Mouse (Mus musculus) forebrain, embryonic 11.5 days (tissue): ENCODE measurements around the gene Hmgb4. TPM values are rescaled to one million over a fixed set of nuclear protein-coding genes. Genes with fewer than 3 reads are reported as not detected.

Experiments used
- ATAC-seq: fragments of 200-750 bp; cut with Nextera tagmentation; replicated peaks from 2 replicates; pipeline ENCODE4 v1.8.0; 2017; ENCODE audit warnings: moderate TSS enrichment; ENCODE audit not compliant: low FRiP score
- DNase-seq: peaks from one replicate; pipeline ENCODE4 v3.0.0-alpha.2; 2017; ENCODE audit warnings: low spot score
- H3K27ac ChIP-seq: fragments of 300-500 bp; sonication (generic); 2 replicates; pipeline ENCODE4 v1.5.1; 2014; ENCODE audit warnings: low read depth, low read length
- H3K27me3 ChIP-seq: fragments of 300-500 bp; sonication (generic); 2 replicates; pipeline ENCODE4 v1.6.1; 2014; ENCODE audit warnings: mild to moderate bottlenecking, low read length, mixed read lengths; ENCODE audit not compliant: control insufficient read depth, insufficient read depth
- H3K36me3 ChIP-seq: fragments of 300-500 bp; sonication (generic); 2 replicates; pipeline ENCODE4 v1.6.1; 2014; ENCODE audit warnings: mild to moderate bottlenecking, low read length, moderate library complexity, mixed read lengths; ENCODE audit not compliant: control insufficient read depth, insufficient read depth
- H3K4me1 ChIP-seq: fragments of 300-500 bp; sonication (generic); replicated peaks from 2 replicates; pipeline ENCODE4 v1.6.1; 2014; ENCODE audit warnings: low read length, mixed read lengths; ENCODE audit not compliant: control insufficient read depth, insufficient read depth
- H3K4me2 ChIP-seq: fragments of 300-500 bp; sonication (generic); 2 replicates; pipeline ENCODE4 v1.6.1; 2014; ENCODE audit warnings: low read depth, mild to moderate bottlenecking, low read length, moderate library complexity, mixed read lengths; ENCODE audit not compliant: severe bottlenecking
- H3K4me3 ChIP-seq: fragments of 300-500 bp; sonication (generic); 2 replicates; pipeline ENCODE4 v1.5.1; 2014; ENCODE audit warnings: low read depth, low read length
- H3K9ac ChIP-seq: fragments of 300-500 bp; sonication (generic); 2 replicates; pipeline ENCODE4 v1.6.1; 2014; ENCODE audit warnings: low read length
- H3K9me3 ChIP-seq: fragments of 300-500 bp; sonication (generic); 2 replicates; pipeline ENCODE4 v1.6.1; 2016; ENCODE audit warnings: low read length, mixed read lengths; ENCODE audit not compliant: control insufficient read depth
- WGBS: fragments of 180-500 bp; shearing (Covaris S2); extraction: QIAGEN DNeasy Blood & Tissue Kit; methylation state at CpG from one replicate; pipeline ENCODE4 v1.1.7; 2014; 5-methylcytosine and 5-hydroxymethylcytosine counted together
- polyA plus RNA-seq: library from polyadenylated mRNA; unstranded; fragments of >200 nt; fragmentation: Nextera tagmentation; extraction: Ambion mirVana; gene quantifications from 2 replicates; pipeline ENCODE4 v1.2.1, GENCODE M21; 2014

The Hmgb4 gene
- polyA plus RNA-seq, 1 experiment from 2014 or later = not detected

- no peak overlapping the region for H3K4me2 ChIP-seq
- ATAC-seq (no peak), DNase-seq (no peak)
- no peak overlapping the region; the same call in 1 of the 2 replicates for H3K9ac ChIP-seq
- 5% methylated on average over 19 of the region's 19 CpGs for whole genome bisulfite sequencing
- H3K9me3 ChIP-seq = no peaks in the 10 kb centered on the region
- H3K27me3 ChIP-seq = no peaks in the 10 kb centered on the region
- H3K4me1 ChIP-seq = peaks cover 5% of the 10 kb centered on the region; the same call in 1 of the 2 replicates
- no peak overlapping the region for H3K4me3 ChIP-seq
- H3K27ac ChIP-seq = no peak overlapping the region
- no peaks in the 10 kb centered on the region for H3K36me3 ChIP-seq
These were observed 19.5 kb downstream of the Hmgb4 start for GRCm38 (mm10) chr4:128241075-128241853.

GRCm38 (mm10) chr4:128239113-128239512 is 21.6 kb downstream of the Hmgb4 start:
- Histone ChIP-seq H3K36me3 (no peaks in the 10 kb centered on the region), H3K27me3 (no peaks in the 10 kb centered on the region), H3K27ac (no peak overlapping the region), H3K4me2 (no peak overlapping the region), H3K4me1 (peaks cover 5% of the 10 kb centered on the region; the same call in 1 of the 2 replicates), H3K9me3 (no peaks in the 10 kb centered on the region), H3K9ac (no peak overlapping the region), H3K4me3 (no peak overlapping the region)
- 71% methylated on average over 1 of the region's 1 CpGs for WGBS
- ATAC-seq (no peak), DNase-seq (no peak)

- Histone ChIP-seq H3K4me2 (no peak overlapping the region), H3K4me3 (no peak overlapping the region), H3K27me3 (no peaks in the 10 kb centered on the region), H3K4me1 (no peaks in the 10 kb centered on the region), H3K9me3 (no peaks in the 10 kb centered on the region), H3K27ac (no peak overlapping the region), H3K36me3 (no peaks in the 10 kb centered on the region), H3K9ac (no peak overlapping the region)
- ATAC-seq (no peak), DNase-seq (no peak)
- WGBS = 85% methylated on average over 13 of the region's 13 CpGs
These were observed 27.3 kb downstream of the Hmgb4 start for GRCm38 (mm10) chr4:128233458-128233857.

- WGBS = 48% methylated on average over 13 of the region's 13 CpGs
- H3K27me3 ChIP-seq = no peaks in the 10 kb centered on the region
- no peak for DNase-seq
- no peak overlapping the region for H3K4me2 ChIP-seq
- no peaks in the 10 kb centered on the region for H3K4me1 ChIP-seq
- no peak overlapping the region for H3K4me3 ChIP-seq
- H3K36me3 ChIP-seq = no peaks in the 10 kb centered on the region
- no peak overlapping the region for H3K9ac ChIP-seq
- H3K9me3 ChIP-seq = no peaks in the 10 kb centered on the region
- no peak for ATAC-seq
- H3K27ac ChIP-seq = no peak overlapping the region
These were observed 33.1 kb downstream of the Hmgb4 start for GRCm38 (mm10) chr4:128227377-128228316.

- DNase-seq (no peak), ATAC-seq (no peak)
- no peaks in the 10 kb centered on the region for H3K9me3 ChIP-seq
- no peaks in the 10 kb centered on the region for H3K4me1 ChIP-seq
- no peaks in the 10 kb centered on the region for H3K27me3 ChIP-seq
- no peak overlapping the region for H3K27ac ChIP-seq
- no peaks in the 10 kb centered on the region for H3K36me3 ChIP-seq
- 78% methylated on average over 6 of the region's 6 CpGs for WGBS
- no peak overlapping the region for H3K4me2 ChIP-seq
- no peak overlapping the region for H3K9ac ChIP-seq
- no peak overlapping the region for H3K4me3 ChIP-seq
These were observed 36.3 kb downstream of the Hmgb4 start for GRCm38 (mm10) chr4:128224453-128224852.

- Histone ChIP-seq H3K9ac (no peak overlapping the region), H3K27me3 (no peaks in the 10 kb centered on the region), H3K36me3 (no peaks in the 10 kb centered on the region), H3K9me3 (no peaks in the 10 kb centered on the region), H3K4me3 (no peak overlapping the region), H3K4me1 (no peaks in the 10 kb centered on the region), H3K4me2 (no peak overlapping the region), H3K27ac (no peak overlapping the region)
- ATAC-seq (no peak), DNase-seq (no peak)
- WGBS = 75% methylated on average over 13 of the region's 13 CpGs
These were observed 42.7 kb downstream of the Hmgb4 start for GRCm38 (mm10) chr4:128217991-128218595.
